Mouse (Mus musculus) bone marrow, adult 2 months (tissue): Measurements from ENCODE around the gene Ubqln3. TPM values are rescaled to one million over a fixed set of nuclear protein-coding genes. Genes with fewer than 3 reads are reported as not detected.

Experiments
- H3K27ac ChIP-seq: fragments of 200-500 bp; 2 replicates; pipeline ENCODE4 v1.5.1; 2012; ENCODE audit warnings: low read depth, mild to moderate bottlenecking, control low read depth, inconsistent platforms, low read length; ENCODE audit not compliant: control insufficient read depth, poor library complexity, insufficient read depth
- H3K4me1 ChIP-seq: fragments of 200-500 bp; 2 replicates; pipeline ENCODE4 v1.6.1; 2011; ENCODE audit warnings: low read length; ENCODE audit not compliant: control insufficient read depth, insufficient read depth
- H3K4me3 ChIP-seq: fragments of 200-500 bp; replicated peaks from 2 replicates; pipeline ENCODE3; 2011; ENCODE audit warnings: mild to moderate bottlenecking, low read depth, low read length, control low read depth; ENCODE audit not compliant: control insufficient read depth
- CTCF ChIP-seq: fragments of 200-500 bp; IDR thresholded peaks from 2 replicates; pipeline ENCODE4 v1.5.1; 2011; ENCODE audit warnings: low read length, control low read depth; ENCODE audit not compliant: control insufficient read depth, insufficient read depth
- POLR2A ChIP-seq: fragments of 200-500 bp; IDR thresholded peaks from 2 replicates; pipeline ENCODE4 v1.6.1; 2011; ENCODE audit warnings: low read depth, mild to moderate bottlenecking, control low read depth, low read length, borderline replicate concordance; ENCODE audit not compliant: control insufficient read depth
- WGBS: fragments of 180-500 bp; shearing (Covaris S2); methylation state at CpG from one replicate; pipeline ENCODE4 v1.1.7; 2018; 5-methylcytosine and 5-hydroxymethylcytosine counted together
- polyA plus RNA-seq: library from polyadenylated mRNA; stranded (reverse); fragments of >200 nt; gene quantifications from 2 replicates; pipeline ENCODE4 v1.2.4, GENCODE M21; 2011; ENCODE audit warnings: low replicate concordance; ENCODE audit not compliant: missing spikeins, insufficient read depth, insufficient read length

The Ubqln3 gene
- polyA plus RNA-seq: not detected in 2 replicates

DNA sequence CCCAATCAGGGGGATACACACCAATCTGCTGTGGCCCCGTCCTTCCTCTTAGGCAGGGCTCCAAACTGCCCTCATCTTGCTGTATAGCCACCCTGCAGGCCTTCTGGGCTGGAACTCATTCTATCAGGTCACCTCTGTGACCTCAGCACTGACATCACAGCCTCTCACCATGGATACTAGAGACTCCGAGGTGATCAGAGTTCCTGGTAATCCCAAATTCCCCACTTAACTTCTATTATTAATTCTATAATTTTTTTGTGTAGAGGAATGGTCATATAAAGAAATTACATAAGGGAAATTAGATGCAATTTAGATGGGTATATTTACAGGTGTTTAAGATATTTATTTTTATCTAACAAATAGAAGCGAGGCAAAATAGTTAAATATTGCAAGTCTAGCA is at the start of gene Ubqln3:
Gene Ubqln3, minus strand, starts transcription at position 101 of the 400 bp plus-strand sequence.
- Histone ChIP-seq H3K27ac (no peak within 1 kb of the TSS), H3K4me3 (no peak within 1 kb of the TSS), H3K4me1 (no peaks in the 10 kb centered on the region)
- 77% methylated on average over 3 of the region's 3 CpGs for WGBS
- no peak for TF ChIP-seq POLR2A
- TF ChIP-seq CTCF: no peak

DNA sequence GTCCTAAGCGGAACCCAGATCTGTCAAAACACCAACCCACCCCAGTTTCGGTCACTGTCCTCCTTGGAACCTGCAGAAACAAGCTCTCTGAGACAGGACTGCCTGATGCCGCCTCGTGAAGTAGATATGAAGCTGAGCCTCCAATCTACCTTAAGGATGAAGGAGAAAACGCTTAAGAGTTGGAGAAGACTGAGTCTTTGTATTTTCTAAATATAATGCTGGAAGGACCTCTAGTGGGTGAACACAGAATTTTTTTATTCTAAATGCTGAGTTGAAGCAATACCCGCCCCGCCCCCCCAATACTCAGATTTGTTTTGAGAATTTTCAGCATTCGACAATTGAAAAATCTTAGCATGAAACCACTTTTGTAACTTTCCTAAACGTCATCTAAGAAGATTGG is 48.2 kb upstream of the Ubqln3 start:
- WGBS: 15% methylated on average over 9 of the region's 9 CpGs
- no peak overlapping the region for H3K4me3 ChIP-seq
- no peak overlapping the region for H3K27ac ChIP-seq
- TF ChIP-seq POLR2A (no peak), CTCF (no peak)
- H3K4me1 ChIP-seq: no peaks in the 10 kb centered on the region

GRCm38 (mm10) chr7:104183292-104183691 is 40.2 kb upstream of the Ubqln3 start, which contains the start of gene Olfr648:
Gene Olfr648, minus strand, starts transcription at chr7:104183392.
- no peak for TF ChIP-seq POLR2A
- no peak within 1 kb of the TSS for H3K27ac ChIP-seq
- H3K4me1 ChIP-seq: no peaks in the 10 kb centered on the region
- WGBS: 68% methylated on average over 2 of the region's 2 CpGs
- H3K4me3 ChIP-seq: no peak within 1 kb of the TSS

DNA sequence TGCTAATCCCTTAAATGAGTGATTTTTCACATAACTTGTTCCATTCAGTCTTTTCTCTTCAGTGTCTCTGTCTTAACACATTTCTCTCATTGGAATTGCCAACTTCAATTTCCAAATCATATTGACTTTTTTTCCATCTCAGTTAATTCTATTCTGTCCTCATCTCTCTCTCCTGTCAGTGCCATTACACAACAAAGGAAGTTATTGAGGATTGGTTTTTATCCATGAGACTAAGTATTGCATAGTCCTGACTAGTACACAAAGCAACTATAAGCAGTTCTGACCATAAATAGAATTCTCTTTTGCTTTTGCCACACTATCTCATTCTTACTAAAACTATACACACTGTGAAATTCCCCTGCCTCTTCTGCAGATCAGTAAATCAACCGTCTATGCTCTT is 36.0 kb upstream of the Ubqln3 start:
- Histone ChIP-seq H3K4me3 (no peak overlapping the region), H3K27ac (no peak overlapping the region), H3K4me1 (no peaks in the 10 kb centered on the region)
- 69% methylated on average over 1 of the region's 1 CpGs for WGBS
- TF ChIP-seq CTCF (no peak), POLR2A (no peak)

GRCm38 (mm10) chr7:104178422-104179054 is 35.5 kb upstream of the Ubqln3 start:
- Histone ChIP-seq H3K27ac (no peak overlapping the region), H3K4me1 (no peaks in the 10 kb centered on the region), H3K4me3 (no peak overlapping the region)
- TF ChIP-seq CTCF: no peak
- 66% methylated on average over 5 of the region's 5 CpGs for WGBS

DNA sequence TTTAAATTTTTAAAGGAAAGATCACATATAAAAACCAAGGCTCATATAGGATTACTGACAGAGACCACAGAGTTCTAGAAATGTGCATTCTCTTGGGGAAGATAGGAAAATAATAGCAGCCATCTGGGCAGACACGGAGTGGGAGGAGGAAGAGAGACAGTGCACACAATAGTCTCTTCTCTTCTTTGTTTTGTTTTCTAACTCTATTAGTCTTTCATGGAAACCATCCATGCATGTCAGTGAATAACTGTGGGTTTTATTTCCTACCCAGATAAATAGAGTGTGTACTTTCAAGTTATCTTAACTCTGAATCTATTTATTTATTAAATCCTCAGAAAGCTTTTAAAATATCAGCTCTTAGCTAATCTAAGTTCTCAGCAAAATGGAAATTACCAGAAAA is 32.0 kb upstream of the Ubqln3 start:
- 48% methylated on average over 1 of the region's 1 CpGs for WGBS
- H3K4me1 ChIP-seq: no peaks in the 10 kb centered on the region; the same call in 1 of the 2 replicates
- no peak overlapping the region for H3K27ac ChIP-seq
- H3K4me3 ChIP-seq: no peak overlapping the region
- TF ChIP-seq POLR2A (no peak), CTCF (no peak)

GRCm38 (mm10) chr7:104169634-104170204 is 26.6 kb upstream of the Ubqln3 start:
- 3% methylated on average over 6 of the region's 6 CpGs for WGBS
- Histone ChIP-seq H3K27ac (0 out of 2 replicates have a peak overlapping the region, but pooled peaks have one; percentile 2), H3K4me1 (peaks cover 2% of the 10 kb centered on the region; the same call in 1 of the 2 replicates), H3K4me3 (no peak overlapping the region)
- no peak for TF ChIP-seq CTCF
- no peak for TF ChIP-seq POLR2A

- TF ChIP-seq POLR2A: no peak
- no peak for TF ChIP-seq CTCF
- Histone ChIP-seq H3K4me3 (no peak overlapping the region), H3K27ac (no peak overlapping the region), H3K4me1 (peaks cover 2% of the 10 kb centered on the region; the same call in 1 of the 2 replicates)
- 10% methylated on average over 6 of the region's 6 CpGs for whole genome bisulfite sequencing
Measured at GRCm38 (mm10) chr7:104167105-104167504, 24.0 kb upstream of the Ubqln3 start.
